ENCODE assay signal across 30 mouse cellular contexts in genomic region chr5:92552611-92553010, GRCm38 (mm10). TPM values are rescaled to one million over a fixed set of nuclear protein-coding genes. Genes with fewer than 3 reads are reported as not detected.
"Had no signal": no experiment of that assay in that cellular context is flagged by ENCODE, and none has a peak within 500 bp of the region (broad histone marks: within the 10 kb centered on the region; RNA-seq: fewer than 3 reads in every experiment).

No protein-coding gene starts in this region.

- H3K27ac ChIP-seq: heart, embryonic 13.5 days; heart, embryonic 15.5 days; hindbrain, embryonic 14.5 days; intestine, embryonic 15.5 days; layer of hippocampus, adult 2 months; left cerebral cortex, adult 2 months; limb, embryonic 10.5 days; limb, embryonic 12.5 days; liver, embryonic 12.5 days; liver, embryonic 14.5 days had no signal

- H3K27me3 ChIP-seq: heart, embryonic 13.5 days; heart, embryonic 15.5 days; intestine, embryonic 15.5 days; limb, embryonic 12.5 days; liver, embryonic 12.5 days had no signal

- DNase-seq: gastrocnemius, postnatal 10 days; gastrocnemius, postnatal 25 days; heart, adult 18-20 months; heart, postnatal 14 days; heart, postnatal 36 days; kidney, adult 18-20 months; kidney, adult 8-10 months; kidney, postnatal 10 days; kidney, postnatal 25 days; kidney, postnatal 4 days; liver had no signal

- H3K4me2 ChIP-seq: heart, embryonic 11.5 days; heart, embryonic 13.5 days; heart, embryonic 15.5 days; hindbrain, embryonic 14.5 days; intestine, embryonic 15.5 days; limb, embryonic 12.5 days; liver, embryonic 12.5 days had no signal

- H3K4me3 ChIP-seq: heart, embryonic 13.5 days; heart, embryonic 15.5 days; intestine, embryonic 15.5 days; layer of hippocampus, adult 2 months; left cerebral cortex, adult 2 months; limb, embryonic 10.5 days; limb, embryonic 12.5 days; liver, embryonic 12.5 days had no signal

- H3K9me3 ChIP-seq: heart, embryonic 15.5 days; intestine, embryonic 15.5 days; limb, embryonic 10.5 days; limb, embryonic 12.5 days; liver, embryonic 12.5 days had no signal

- H3K4me1 ChIP-seq: heart, embryonic 13.5 days; heart, embryonic 15.5 days; intestine, embryonic 15.5 days; limb, embryonic 10.5 days; limb, embryonic 12.5 days; liver, embryonic 12.5 days had no signal

- H3K9ac ChIP-seq: heart, embryonic 13.5 days; heart, embryonic 15.5 days; hindbrain, embryonic 14.5 days; intestine, embryonic 15.5 days; limb, embryonic 12.5 days; liver, embryonic 12.5 days; liver, embryonic 14.5 days had no signal

- ATAC-seq: hindbrain, embryonic 16.5 days; inflammation-experienced regulatory T-cells, adult 6 months; intestine, embryonic 15.5 days; intestine, postnatal 0 days; liver, embryonic 12.5 days had no signal

- H3K36me3 ChIP-seq: heart, embryonic 13.5 days; heart, embryonic 15.5 days; intestine, embryonic 15.5 days; limb, embryonic 10.5 days; limb, embryonic 12.5 days; liver, embryonic 12.5 days had no signal

RNA-seq across cellular contexts. Expression of gene Fam47e, which starts 2.3 kb away (rescaled TPM):
- total RNA-seq: gastrocnemius, postnatal 10 days; gastrocnemius, postnatal 25 days; gastrocnemius, postnatal 4 days; heart, postnatal 14 days; heart, postnatal 36 days; hematopoietic stem cell, adult 5-6 weeks; left cerebral cortex, adult 2 months had no signal
- polyA plus RNA-seq: heart, embryonic 11.5 days; heart, embryonic 13.5 days; heart, postnatal 0 days; hindbrain, embryonic 11.5 days; inflammation-experienced regulatory T-cells, adult 6 months; intestine, embryonic 15.5 days; intestine, postnatal 0 days; kidney, embryonic 14.5 days; limb, embryonic 10.5 days; limb, embryonic 12.5 days had no signal
